9 mouse cellular contexts compared by ENCODE assay signal in genomic region chr7:75715939-75716338, GRCm38 (mm10).
DNase-seq lines count a peak whose midpoint lies in the region; ATAC-seq and TF ChIP-seq lines count a peak whose summit lies in the region.
"Had no signal": no experiment of that assay in that cellular context is flagged by ENCODE, and none has a peak within 500 bp of the region (broad histone marks: within the 10 kb centered on the region; RNA-seq: fewer than 3 reads in every experiment).

No protein-coding gene starts in this region.

- H3K4me3 ChIP-seq in kidney, embryonic 14.5 days (ENCODE audit: low read length) = no peak overlapping the region
- H3K4me3 ChIP-seq in embryonic fibroblast, embryonic 13.5 days (ENCODE audit: insufficient read depth, low read length) = no peak overlapping the region
- H3K4me3 ChIP-seq in heart, embryonic 15.5 days = no peak overlapping the region
- no peak overlapping the region for H3K4me3 ChIP-seq in neural tube, embryonic 15.5 days (replicated peaks)
- H3K4me3 ChIP-seq in hindbrain, postnatal 0 days (ENCODE audit: low read length) = no peak overlapping the region

- no peak overlapping the region for H3K9ac ChIP-seq in kidney, embryonic 14.5 days (ENCODE audit: low read depth, low read length)
- H3K9ac ChIP-seq in heart, embryonic 15.5 days = no peak overlapping the region
- H3K9ac ChIP-seq in neural tube, embryonic 15.5 days (replicated peaks) = no peak overlapping the region
- no peak overlapping the region for H3K9ac ChIP-seq in hindbrain, postnatal 0 days (replicated peaks; ENCODE audit: low read length)

- no peaks in the 10 kb centered on the region for H3K4me1 ChIP-seq in kidney, embryonic 14.5 days (ENCODE audit: control insufficient read depth, insufficient read depth, low read length)
- H3K4me1 ChIP-seq in embryonic fibroblast, embryonic 13.5 days (ENCODE audit: control insufficient read depth, insufficient read depth, low read length) = peaks cover 6% of the 10 kb centered on the region; the same call in 1 of the 2 replicates
- peaks cover 34% of the 10 kb centered on the region for H3K4me1 ChIP-seq in heart, embryonic 15.5 days (replicated peaks)
- H3K4me1 ChIP-seq in neural tube, embryonic 15.5 days = 0 out of 2 replicates have a peak, but pooled peaks cover 8% of the 10 kb centered on the region
- H3K4me1 ChIP-seq in hindbrain, postnatal 0 days (ENCODE audit: insufficient read depth, low read length) = no peaks in the 10 kb centered on the region

- H3K9me3 ChIP-seq in kidney, embryonic 14.5 days (ENCODE audit: control insufficient read depth, low read length) = no peaks in the 10 kb centered on the region
- H3K9me3 ChIP-seq in heart, embryonic 15.5 days (replicated peaks) = no peaks in the 10 kb centered on the region
- no peaks in the 10 kb centered on the region for H3K9me3 ChIP-seq in neural tube, embryonic 15.5 days (replicated peaks)
- H3K9me3 ChIP-seq in hindbrain, postnatal 0 days (ENCODE audit: low read length) = no peaks in the 10 kb centered on the region

- no peak for TF ChIP-seq CTCF in embryonic fibroblast, embryonic 13.5 days (IDR thresholded peaks at IDR 0.05; ENCODE audit: borderline replicate concordance, insufficient read depth, low read length)
- no peak for TF ChIP-seq CTCF in hindbrain, postnatal 0 days (IDR thresholded peaks at IDR 0.05; ENCODE audit: low read depth)

- no peak for TF ChIP-seq POLR2A in embryonic fibroblast, embryonic 13.5 days (IDR thresholded peaks at IDR 0.05; ENCODE audit: low read depth, low read length)

- WGBS in kidney, embryonic 14.5 days = 40% methylated on average over 4 of the region's 4 CpGs
- 19% methylated on average over 4 of the region's 4 CpGs for WGBS in heart, embryonic 15.5 days
- 71% methylated on average over 4 of the region's 4 CpGs for WGBS in neural tube, embryonic 15.5 days
- 78% methylated on average over 4 of the region's 4 CpGs for WGBS in hindbrain, postnatal 0 days

- peaks cover 22% of the 10 kb centered on the region; the same call in 1 of the 2 replicates for H3K36me3 ChIP-seq in kidney, embryonic 14.5 days (ENCODE audit: control insufficient read depth, insufficient read depth, low read length)
- peaks cover 25% of the 10 kb centered on the region for H3K36me3 ChIP-seq in heart, embryonic 15.5 days
- H3K36me3 ChIP-seq in neural tube, embryonic 15.5 days = no peaks in the 10 kb centered on the region
- H3K36me3 ChIP-seq in hindbrain, postnatal 0 days (ENCODE audit: insufficient read depth, low read length) = no peaks in the 10 kb centered on the region; the same call in 1 of the 2 replicates

- H3K4me2 ChIP-seq in kidney, embryonic 14.5 days (replicated peaks; ENCODE audit: low read depth, low read length) = no peak overlapping the region
- no peak overlapping the region for H3K4me2 ChIP-seq in heart, embryonic 15.5 days
- no peak overlapping the region for H3K4me2 ChIP-seq in neural tube, embryonic 15.5 days
- no peak overlapping the region for H3K4me2 ChIP-seq in hindbrain, postnatal 0 days (ENCODE audit: low read depth, low read length)

- peak; percentile 27 for DNase-seq in kidney, adult 18-20 months
- peak; percentile 14 for DNase-seq in lung, postnatal 14 days
- no peak for DNase-seq in spleen, postnatal 36 days (ENCODE audit: low spot score in 2 of 2)
- no peak for DNase-seq in hindbrain, postnatal 0 days (ENCODE audit: low spot score)
- DNase-seq: layer of hippocampus, postnatal 36 days had no signal

- H3K27ac ChIP-seq in kidney, embryonic 14.5 days (ENCODE audit: low read depth, low read length) = no peak overlapping the region
- H3K27ac ChIP-seq in embryonic fibroblast, embryonic 13.5 days (ENCODE audit: insufficient read depth, low read length) = peak overlapping the region; percentile 32; the same call in 1 of the 2 replicates
- H3K27ac ChIP-seq in heart, embryonic 15.5 days = peak overlapping the region; percentile 84
- no peak overlapping the region for H3K27ac ChIP-seq in neural tube, embryonic 15.5 days (replicated peaks)
- no peak overlapping the region for H3K27ac ChIP-seq in hindbrain, postnatal 0 days

- no peaks in the 10 kb centered on the region for H3K27me3 ChIP-seq in kidney, embryonic 14.5 days (ENCODE audit: control insufficient read depth, insufficient read depth, low read length)
- H3K27me3 ChIP-seq in heart, embryonic 15.5 days = no peaks in the 10 kb centered on the region
- H3K27me3 ChIP-seq in neural tube, embryonic 15.5 days (replicated peaks) = no peaks in the 10 kb centered on the region
- H3K27me3 ChIP-seq in hindbrain, postnatal 0 days (ENCODE audit: insufficient read depth, low read length) = no peaks in the 10 kb centered on the region

- ATAC-seq in kidney, embryonic 14.5 days (ENCODE audit: low FRiP score, low TSS enrichment) = no peak
- ATAC-seq in heart, embryonic 15.5 days (replicated peaks; ENCODE audit: insufficient number of reproducible peaks, insufficient read depth, low FRiP score, low read depth) = 0 out of 2 replicates have a peak, but pooled peaks have one; percentile 43
- no peak for ATAC-seq in neural tube, embryonic 15.5 days (ENCODE audit: low FRiP score)
- no peak for ATAC-seq in hindbrain, postnatal 0 days

Comparison
In these comparisons a context has a peak if more than half of its experiments do, and no peak if none do; other contexts are left out.
1. DNase-seq: peak in kidney, adult 18-20 months (single experiment) and lung, postnatal 14 days (single experiment); none in spleen, postnatal 36 days (0 of 2) and hindbrain, postnatal 0 days (single experiment).
2. H3K27ac ChIP-seq: peak in embryonic fibroblast, embryonic 13.5 days (single experiment) and heart, embryonic 15.5 days (single experiment); none in kidney, embryonic 14.5 days (single experiment), neural tube, embryonic 15.5 days (single experiment) and hindbrain, postnatal 0 days (single experiment).